Comparison of ENCODE assay signal across 10 mouse cellular contexts in genomic region chr4:152125161-152126025, GRCm38 (mm10). TPM values are rescaled to one million over a fixed set of nuclear protein-coding genes. Genes with fewer than 3 reads are reported as not detected.
DNase-seq lines count a peak whose midpoint lies in the region; ATAC-seq lines count a peak whose summit lies in the region.
"Had no signal": no experiment of that assay in that cellular context is flagged by ENCODE, and none has a peak within 500 bp of the region (broad histone marks: within the 10 kb centered on the region; RNA-seq: fewer than 3 reads in every experiment).

No protein-coding gene starts in this region.

- 15% methylated on average over 56 of the region's 56 CpGs for WGBS in kidney, embryonic 15.5 days
- 4% methylated on average over 52 of the region's 56 CpGs for WGBS in hindbrain, embryonic 16.5 days

- DNase-seq in kidney, adult 18-20 months: no peak
- DNase-seq in cerebellum, adult 18-20 months: peak; percentile 49 to 58
- peak; percentile 72 for DNase-seq in gastrocnemius, postnatal 14 days
- peak; percentile 58 for DNase-seq in testis, postnatal 14 days (ENCODE audit: low spot score)

- H3K4me3 ChIP-seq in kidney, embryonic 15.5 days (replicated peaks): peak overlapping the region; percentile 29
- H3K4me3 ChIP-seq in hindbrain, embryonic 16.5 days (ENCODE audit: low read length): peak overlapping the region; percentile 34

- peaks cover 71% of the 10 kb centered on the region for H3K4me1 ChIP-seq in kidney, embryonic 15.5 days
- H3K4me1 ChIP-seq in hindbrain, embryonic 16.5 days (ENCODE audit: control insufficient read depth, insufficient read depth, low read depth, low read length): peaks cover 25% of the 10 kb centered on the region

- peaks cover 3% of the 10 kb centered on the region; the same call in 1 of the 2 replicates for H3K36me3 ChIP-seq in kidney, embryonic 15.5 days
- no peaks in the 10 kb centered on the region for H3K36me3 ChIP-seq in hindbrain, embryonic 16.5 days (ENCODE audit: control insufficient read depth, insufficient read depth, low read length)

- intact Hi-C loops in gastrocnemius, postnatal 14 days (cut with DNase I; ENCODE audit: low total_unique reads): no loop called here

- no peak overlapping the region for H3K27ac ChIP-seq in kidney, embryonic 15.5 days
- H3K27ac ChIP-seq in hindbrain, embryonic 16.5 days (ENCODE audit: low read depth, low read length): no peak overlapping the region

- H3K27me3 ChIP-seq in kidney, embryonic 15.5 days: peaks cover 99% of the 10 kb centered on the region
- peaks cover 90% of the 10 kb centered on the region for H3K27me3 ChIP-seq in hindbrain, embryonic 16.5 days (replicated peaks; ENCODE audit: control insufficient read depth, insufficient read depth, low read length)

- peak overlapping the region; percentile 53 for H3K4me2 ChIP-seq in kidney, embryonic 15.5 days
- H3K4me2 ChIP-seq in hindbrain, embryonic 16.5 days (ENCODE audit: low read length): peak overlapping the region; percentile 54

- ATAC-seq in kidney, embryonic 15.5 days (replicated peaks; ENCODE audit: low FRiP score): no peak
- no peak for ATAC-seq in hindbrain, embryonic 16.5 days
- 0 out of 2 replicates have a peak, but pooled peaks have one; percentile 13 for ATAC-seq in megakaryocyte, adult 5-6 weeks (ENCODE audit: poor library complexity, severe bottlenecking)
- no peak for ATAC-seq in erythroblast, adult 5-6 weeks (replicated peaks; ENCODE audit: low FRiP score, poor library complexity, severe bottlenecking)

- H3K9me3 ChIP-seq in kidney, embryonic 15.5 days (replicated peaks): no peaks in the 10 kb centered on the region
- H3K9me3 ChIP-seq in hindbrain, embryonic 16.5 days (ENCODE audit: control insufficient read depth, low read length): no peaks in the 10 kb centered on the region

- H3K9ac ChIP-seq in kidney, embryonic 15.5 days: peak overlapping the region; percentile 27; the same call in 1 of the 2 replicates
- H3K9ac ChIP-seq in hindbrain, embryonic 16.5 days (ENCODE audit: low read depth, low read length): peak overlapping the region; percentile 61

RNA-seq across cellular contexts. Expression of gene Tnfrsf25, which starts 9.7 kb away (rescaled TPM):
- 1.5 and 2.4 TPM in 2 replicates for polyA plus RNA-seq in kidney, embryonic 15.5 days (2015; fragmentation: Nextera tagmentation; extraction: Ambion mirVana)
- total RNA-seq in gastrocnemius, postnatal 14 days (2021): 1 to 10 TPM in 1 of 2 experiments, under 1 TPM in 1; 0.74 to 1.1 TPM
- polyA plus RNA-seq in hindbrain, embryonic 16.5 days (2015; fragmentation: Nextera tagmentation; extraction: Ambion mirVana): 0.80 and 1.1 TPM in 2 replicates
- 0.13 and 0.25 TPM in 2 replicates for total RNA-seq in megakaryocyte, adult 5-6 weeks (2015)
- total RNA-seq in megakaryocyte, adult 5-6 weeks (2017): 0.18 and 2.8 TPM in 2 replicates
- not detected in 2 replicates for total RNA-seq in erythroblast, adult 5-6 weeks (2015; ENCODE audit: low replicate concordance)
- total RNA-seq in erythroblast, adult 5-6 weeks (2017; ENCODE audit: low replicate concordance): not detected in 2 replicates

RNA-seq across cellular contexts. Expression of gene Espn, which starts 26.8 kb away (rescaled TPM):
- polyA plus RNA-seq in kidney, embryonic 15.5 days (2015; fragmentation: Nextera tagmentation; extraction: Ambion mirVana): 25.5 and 28.1 TPM in 2 replicates
- total RNA-seq in gastrocnemius, postnatal 14 days (2021): under 1 TPM; 0.58 to 0.90 TPM
- polyA plus RNA-seq in hindbrain, embryonic 16.5 days (2015; fragmentation: Nextera tagmentation; extraction: Ambion mirVana): 0.34 and 0.46 TPM in 2 replicates
- total RNA-seq in megakaryocyte, adult 5-6 weeks (2015): 1.2 and 1.4 TPM in 2 replicates
- total RNA-seq in megakaryocyte, adult 5-6 weeks (2017): 0.22 and 0.24 TPM in 2 replicates
- total RNA-seq in erythroblast, adult 5-6 weeks (2015; ENCODE audit: low replicate concordance): not detected in 2 replicates
- total RNA-seq in erythroblast, adult 5-6 weeks (2017; ENCODE audit: low replicate concordance): 0.34 and 0.42 TPM in 2 replicates

RNA-seq across cellular contexts. Expression of gene Hes2, which starts 33.3 kb away (rescaled TPM):
- 0.08 and 0.17 TPM in 2 replicates for polyA plus RNA-seq in kidney, embryonic 15.5 days (2015; fragmentation: Nextera tagmentation; extraction: Ambion mirVana)
- not detected for total RNA-seq in gastrocnemius, postnatal 14 days (2021)
- polyA plus RNA-seq in hindbrain, embryonic 16.5 days (2015; fragmentation: Nextera tagmentation; extraction: Ambion mirVana): not detected in 2 replicates
- not detected in 2 replicates for total RNA-seq in megakaryocyte, adult 5-6 weeks (2015)
- not detected in 2 replicates for total RNA-seq in megakaryocyte, adult 5-6 weeks (2017)
- not detected in 2 replicates for total RNA-seq in erythroblast, adult 5-6 weeks (2015; ENCODE audit: low replicate concordance)
- not detected in 2 replicates for total RNA-seq in erythroblast, adult 5-6 weeks (2017; ENCODE audit: low replicate concordance)
- total RNA-seq: CH12.LX; gastrocnemius, postnatal 4 days had no signal

RNA-seq across cellular contexts. Expression of gene Acot7, which starts 52.5 kb away (rescaled TPM):
- 65.6 and 71.7 TPM in 2 replicates for polyA plus RNA-seq in kidney, embryonic 15.5 days (2015; fragmentation: Nextera tagmentation; extraction: Ambion mirVana)
- total RNA-seq in gastrocnemius, postnatal 14 days (2021): 10 to 100 TPM; 12.5 to 13.2 TPM
- polyA plus RNA-seq in hindbrain, embryonic 16.5 days (2015; fragmentation: Nextera tagmentation; extraction: Ambion mirVana): 478 and 542 TPM in 2 replicates
- 43.3 and 44.5 TPM in 2 replicates for total RNA-seq in megakaryocyte, adult 5-6 weeks (2015)
- total RNA-seq in megakaryocyte, adult 5-6 weeks (2017): 40.1 and 43.3 TPM in 2 replicates
- total RNA-seq in erythroblast, adult 5-6 weeks (2015; ENCODE audit: low replicate concordance): 15.3 and 19.4 TPM in 2 replicates
- total RNA-seq in erythroblast, adult 5-6 weeks (2017; ENCODE audit: low replicate concordance): 5.2 and 9.7 TPM in 2 replicates

RNA-seq across cellular contexts. Expression of gene Plekhg5, which starts 53.1 kb away (rescaled TPM):
- polyA plus RNA-seq in kidney, embryonic 15.5 days (2015; fragmentation: Nextera tagmentation; extraction: Ambion mirVana): 19.8 and 20.9 TPM in 2 replicates
- 10 to 100 TPM; 11.2 to 17.1 TPM for total RNA-seq in gastrocnemius, postnatal 14 days (2021)
- 13.8 and 16.4 TPM in 2 replicates for polyA plus RNA-seq in hindbrain, embryonic 16.5 days (2015; fragmentation: Nextera tagmentation; extraction: Ambion mirVana)
- total RNA-seq in megakaryocyte, adult 5-6 weeks (2015): 1.7 and 2.6 TPM in 2 replicates
- 3.0 and 3.6 TPM in 2 replicates for total RNA-seq in megakaryocyte, adult 5-6 weeks (2017)
- total RNA-seq in erythroblast, adult 5-6 weeks (2015; ENCODE audit: low replicate concordance): 0.42 TPM in 1 of 2 replicates, not detected in the other
- 1.4 and 2.0 TPM in 2 replicates for total RNA-seq in erythroblast, adult 5-6 weeks (2017; ENCODE audit: low replicate concordance)
